Mouse (Mus musculus) midbrain, embryonic 15.5 days (tissue): ENCODE data around the gene Samd7. TPM values are rescaled to one million over a fixed set of nuclear protein-coding genes. Genes with fewer than 3 reads are reported as not detected.

Source experiments
- polyA plus RNA-seq: library from polyadenylated mRNA; unstranded; fragments of >200 nt; fragmentation: Nextera tagmentation; extraction: Ambion mirVana; gene quantifications from 2 replicates; pipeline ENCODE4 v1.2.1, GENCODE M21; 2015

The Samd7 gene
- polyA plus RNA-seq, 1 experiment from 2014 or later, result not detected

Other genes starting within 250 kb of the Samd7 start
- 4.4 and 5.2 TPM in 2 replicates for gene Mecom, start 198.3 kb upstream of the Samd7 start, polyA plus RNA-seq
- 0.22 and 0.56 TPM in 2 replicates for gene Actrt3, start 146.4 kb upstream of the Samd7 start, polyA plus RNA-seq
- 26.9 and 30.8 TPM in 2 replicates for gene Mynn, start 144.2 kb upstream of the Samd7 start, polyA plus RNA-seq
- gene Lrriq4, start 101.8 kb upstream of the Samd7 start, polyA plus RNA-seq, result 0.09 TPM in 1 of 2 replicates, not detected in the other
- 0.87 and 1.4 TPM in 2 replicates for gene Lrrc34, start 98.4 kb upstream of the Samd7 start, polyA plus RNA-seq
- not detected in 2 replicates for gene Lrrc31, start 46.5 kb upstream of the Samd7 start, polyA plus RNA-seq
- 74.7 and 85.6 TPM in 2 replicates for gene Sec62, start 46.6 kb downstream of the Samd7 start, polyA plus RNA-seq
- gene Gpr160, start 109.7 kb downstream of the Samd7 start, polyA plus RNA-seq, result 1.0 and 1.5 TPM in 2 replicates
- gene Phc3, start 223.1 kb downstream of the Samd7 start, polyA plus RNA-seq, result 8.6 TPM in 2 replicates
- 24.8 and 27.3 TPM in 2 replicates for gene Prkci, start 249.5 kb downstream of the Samd7 start, polyA plus RNA-seq